Mouse (Mus musculus): ENCODE results near the gene Dock9.
"Not testable (repeated sequence)": the region's sequence is repeated elsewhere in the genome, so short reads cannot be mapped to it uniquely, and the experiment has no call there.

Dock9 gene

DNA sequence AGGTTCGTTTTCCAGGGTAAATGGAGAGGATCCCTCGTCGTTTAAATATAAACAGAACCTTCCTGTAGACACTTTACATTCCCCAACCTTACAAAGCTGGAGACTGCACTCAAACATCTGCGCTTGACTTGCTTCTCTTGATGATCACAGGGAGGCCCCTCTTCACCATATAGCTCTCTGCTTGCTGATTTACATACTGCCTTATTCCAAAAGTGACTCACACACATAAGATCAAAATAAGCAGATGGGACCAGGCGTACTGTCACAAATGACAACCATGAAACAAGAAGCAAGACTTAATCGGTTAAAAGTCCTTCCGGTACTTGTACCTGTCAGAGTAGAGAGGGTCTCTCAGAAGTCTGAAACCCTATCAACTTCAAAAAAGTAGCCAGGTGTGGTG is 63.4 kb downstream of the Dock9 start:
- no peak for DNase-seq

- DNase-seq = no peak
These were observed 63.9 kb downstream of the Dock9 start for GRCm38 (mm10) chr14:121733694-121734093.

DNA sequence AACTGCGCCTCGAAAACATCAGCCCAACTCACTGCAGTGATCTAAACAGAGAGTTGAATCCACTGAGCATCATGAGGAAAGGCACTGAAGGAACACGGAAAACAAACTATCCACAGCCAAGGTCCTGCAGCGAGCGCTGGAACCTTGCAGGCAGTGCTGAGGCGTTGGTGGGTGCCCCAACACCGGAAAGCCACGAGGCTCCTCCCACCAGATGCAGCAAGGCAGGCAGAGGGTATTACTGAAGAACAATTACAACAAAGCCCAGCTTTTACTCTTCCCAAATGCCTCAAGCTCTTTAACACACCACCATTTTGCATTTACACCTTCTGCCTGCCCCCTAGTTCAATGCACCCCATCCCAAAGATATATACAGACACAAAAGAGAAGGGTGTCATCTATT is 65.4 kb downstream of the Dock9 start:
- DNase-seq = no peak

DNA sequence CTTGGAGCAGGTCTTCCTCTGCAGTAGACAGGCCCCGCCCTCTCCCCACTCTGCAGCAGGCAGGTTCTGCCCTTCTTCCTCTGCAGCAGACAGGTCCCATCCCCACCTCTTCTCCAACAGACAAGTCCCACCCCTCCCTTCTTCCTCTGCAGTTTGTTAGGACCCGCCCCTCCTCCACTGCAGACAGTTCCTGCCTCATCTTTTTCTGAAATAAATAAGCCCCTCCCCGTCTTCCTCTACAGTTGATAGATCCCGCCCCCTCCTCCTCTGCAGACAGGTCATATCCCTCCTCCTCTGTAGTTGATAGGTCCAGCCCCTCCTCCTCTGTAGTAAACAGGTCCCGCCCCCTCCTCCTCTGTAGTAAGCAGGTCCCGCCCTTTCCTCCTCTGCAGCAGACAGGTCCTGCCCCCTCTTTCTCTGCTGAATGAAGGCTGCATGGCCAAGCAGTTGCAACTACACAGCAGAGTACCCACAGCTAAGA is 65.9 kb downstream of the Dock9 start:
- peak; percentile 20 to 48 for DNase-seq

DNA sequence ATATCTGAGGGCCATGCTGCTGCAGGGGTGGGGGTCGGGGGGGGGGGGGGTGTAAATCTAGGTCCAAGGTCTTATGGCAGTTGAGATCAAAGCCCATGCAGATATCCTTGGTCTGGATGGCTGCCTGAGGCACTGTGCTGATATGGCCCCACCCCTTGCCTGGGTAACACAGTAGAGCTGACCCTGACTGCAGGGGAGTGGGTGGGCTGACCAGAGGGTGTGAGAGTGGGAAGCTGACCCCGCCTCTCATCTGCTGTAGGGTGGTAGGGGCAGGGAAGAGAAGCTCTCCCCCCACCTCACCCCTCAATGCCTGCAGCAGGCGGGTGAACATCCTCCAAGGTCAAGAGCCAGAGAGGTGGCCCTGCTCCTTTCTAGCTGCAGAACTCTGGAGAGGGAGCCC is 66.7 kb downstream of the Dock9 start:
- no peak for DNase-seq

DNA sequence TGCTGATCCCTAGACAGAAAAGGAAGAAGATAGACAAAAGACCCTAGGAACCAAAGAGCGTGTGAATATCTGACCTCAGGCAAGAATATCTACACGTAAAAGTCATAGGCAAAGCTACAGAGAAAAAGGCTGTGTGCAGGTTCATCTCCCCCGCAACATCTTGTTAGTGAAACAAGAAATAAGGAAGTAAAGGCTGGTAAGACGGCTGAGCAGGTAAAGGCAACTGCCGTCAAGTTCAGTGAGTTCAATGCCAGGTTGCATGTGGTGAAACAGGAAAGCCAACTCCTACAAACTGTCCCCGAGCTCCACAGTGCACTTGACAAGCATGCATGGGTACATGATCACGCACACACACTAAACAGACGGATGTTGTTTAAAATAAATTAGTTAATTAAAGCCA is 69.6 kb downstream of the Dock9 start:
- DNase-seq = no peak

DNA sequence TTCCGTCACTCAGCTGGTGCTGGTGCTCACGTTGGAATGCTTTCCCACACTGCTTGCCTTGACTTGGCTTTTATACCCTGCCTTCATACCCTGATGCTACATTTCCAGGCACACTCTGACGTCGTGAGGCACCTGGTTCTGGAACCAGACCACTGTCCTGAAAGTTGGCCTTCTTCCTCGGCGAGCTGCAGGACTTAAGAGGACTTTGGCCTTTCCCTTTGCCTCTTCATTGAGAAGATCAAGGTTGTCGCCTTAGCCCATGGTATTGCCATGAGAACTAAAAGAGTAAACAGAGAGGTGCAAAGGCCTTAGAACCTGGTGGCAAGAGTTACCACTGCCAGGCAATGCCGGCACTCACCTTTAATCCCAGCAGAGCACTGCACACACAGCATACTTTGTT is 73.1 kb downstream of the Dock9 start:
- peak; percentile 47 to 80 for DNase-seq

GRCm38 (mm10) chr14:121722774-121723173 is 74.9 kb downstream of the Dock9 start:
- DNase-seq = peak in 1 of 2 experiments; percentile 9

- no peak for DNase-seq
These were observed 76.2 kb downstream of the Dock9 start for GRCm38 (mm10) chr14:121721431-121721830.

DNA sequence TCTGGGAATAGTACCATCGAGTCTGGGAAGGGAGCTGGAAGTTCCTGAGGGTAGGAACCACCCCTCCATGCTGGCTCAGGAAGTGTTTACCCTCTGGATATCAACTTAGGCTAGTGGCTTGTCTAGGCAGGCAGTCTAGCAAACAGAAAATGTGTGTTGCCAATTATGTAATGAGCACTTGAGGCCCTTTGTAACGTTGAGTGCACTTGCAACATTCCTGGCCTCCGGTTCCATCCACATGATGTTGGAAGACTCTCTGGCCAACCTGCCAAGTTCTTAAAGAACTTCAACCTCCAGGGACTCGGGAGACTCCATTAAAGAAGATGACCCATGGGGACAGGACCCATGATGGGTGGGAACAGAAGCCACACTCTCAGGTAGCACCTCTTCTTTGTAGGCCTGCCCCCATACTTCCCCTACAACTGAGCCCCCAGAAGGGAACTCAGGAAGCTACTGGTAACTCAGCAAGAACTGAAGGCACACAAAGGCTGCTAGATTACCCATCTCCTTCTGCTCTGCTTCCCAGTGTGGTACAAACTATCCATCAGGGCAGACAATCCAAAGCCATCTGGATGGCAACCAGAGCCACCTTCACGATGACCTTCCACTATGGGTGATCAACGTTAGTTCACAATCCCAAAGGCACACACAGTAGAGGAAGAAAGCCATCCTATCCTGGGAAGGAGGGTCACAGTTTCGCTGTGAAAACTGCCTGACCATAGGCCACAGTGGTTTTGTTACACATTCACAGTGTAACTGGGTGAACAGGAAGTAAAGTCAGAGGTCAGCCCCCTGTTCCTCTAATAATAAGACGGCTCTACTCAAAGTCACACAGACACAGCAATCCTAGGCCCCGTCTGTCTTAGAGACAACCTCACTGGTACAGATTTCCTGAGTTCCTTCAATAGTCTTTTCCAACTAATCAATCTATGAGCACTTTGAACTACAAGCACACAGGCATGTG is 77.7 kb downstream of the Dock9 start:
- DNase-seq = peak; percentile 55 to 85

DNA sequence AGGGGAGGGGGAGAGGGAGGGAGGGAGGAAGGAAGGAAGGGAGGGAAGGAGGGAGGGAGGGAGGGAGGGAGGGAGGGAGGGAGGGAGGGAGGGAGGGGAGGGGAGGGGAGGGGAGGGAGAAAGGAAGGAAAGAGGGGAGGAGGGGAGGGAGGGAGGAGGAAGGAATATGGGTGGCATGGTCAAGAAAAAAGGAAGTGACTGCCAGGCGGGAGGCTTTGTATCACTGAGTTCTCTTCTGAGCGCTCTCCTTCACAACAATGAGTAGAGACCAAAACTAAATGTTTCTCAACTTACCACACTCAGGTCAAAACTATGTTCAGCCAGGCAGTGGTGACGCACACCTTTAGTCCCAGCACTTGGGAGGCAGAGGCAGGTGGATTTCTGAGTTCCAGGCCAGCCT is 82.8 kb downstream of the Dock9 start:
- DNase-seq = not testable (repeated sequence)

GRCm38 (mm10) chr14:121714268-121714667 is 83.4 kb downstream of the Dock9 start:
- no peak for DNase-seq

GRCm38 (mm10) chr14:121713830-121714197 is 83.8 kb downstream of the Dock9 start:
- DNase-seq = no peak

GRCm38 (mm10) chr14:121713166-121713829 is 84.3 kb downstream of the Dock9 start:
- no peak for DNase-seq

DNA sequence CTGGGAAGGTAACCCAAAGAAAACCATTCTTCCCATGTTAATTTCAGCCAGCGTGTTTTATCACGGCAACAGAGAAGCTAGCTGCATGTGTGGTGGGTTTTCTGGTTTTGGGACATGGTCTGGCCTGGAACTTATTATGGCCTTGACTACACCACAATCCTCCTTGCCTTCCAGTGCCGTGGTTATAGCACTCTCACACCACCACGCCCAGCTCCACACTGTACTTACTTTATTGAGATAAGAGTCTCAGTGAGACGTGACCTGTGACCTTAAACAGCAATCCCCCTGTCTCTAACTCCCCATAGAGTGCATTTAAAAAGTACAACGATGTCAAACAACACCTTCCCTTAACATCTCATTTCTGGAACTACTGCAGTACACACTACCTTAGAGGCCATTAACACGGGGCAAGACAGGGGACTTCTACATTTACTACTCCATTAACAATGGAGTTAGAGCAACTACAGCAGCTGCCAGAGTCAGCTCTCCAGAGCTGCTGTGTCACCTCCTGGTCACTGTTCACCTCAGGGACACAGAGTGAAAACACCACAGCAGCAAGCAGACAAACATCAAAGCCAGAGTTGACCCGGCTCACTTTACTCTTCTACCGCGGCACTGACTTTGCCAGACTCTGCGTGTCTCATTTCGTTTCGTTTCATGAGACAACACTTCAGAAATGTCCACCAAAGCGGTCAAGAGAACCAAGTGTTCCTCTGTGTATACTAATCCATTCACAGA is 86.4 kb downstream of the Dock9 start:
- DNase-seq = no peak

DNA sequence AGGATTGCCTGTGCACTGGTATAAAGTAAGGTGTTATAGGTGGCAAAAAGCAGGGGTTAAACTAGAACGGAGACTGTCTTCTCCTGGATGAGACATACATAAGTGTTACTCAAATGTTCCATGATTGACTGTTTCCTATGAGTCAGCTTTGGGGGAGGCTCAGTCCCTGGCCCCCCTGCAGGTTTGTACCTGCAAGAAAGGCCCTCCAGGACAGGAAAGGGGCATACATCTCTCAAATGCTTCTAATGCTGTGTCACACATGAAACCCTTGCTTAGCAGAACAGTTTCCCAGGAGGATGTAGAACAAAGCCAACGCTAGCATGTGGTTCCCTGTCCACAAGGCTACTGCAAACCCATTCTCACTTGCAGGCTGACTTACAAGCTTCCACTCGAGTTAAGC is 87.5 kb downstream of the Dock9 start:
- DNase-seq = no peak

DNA sequence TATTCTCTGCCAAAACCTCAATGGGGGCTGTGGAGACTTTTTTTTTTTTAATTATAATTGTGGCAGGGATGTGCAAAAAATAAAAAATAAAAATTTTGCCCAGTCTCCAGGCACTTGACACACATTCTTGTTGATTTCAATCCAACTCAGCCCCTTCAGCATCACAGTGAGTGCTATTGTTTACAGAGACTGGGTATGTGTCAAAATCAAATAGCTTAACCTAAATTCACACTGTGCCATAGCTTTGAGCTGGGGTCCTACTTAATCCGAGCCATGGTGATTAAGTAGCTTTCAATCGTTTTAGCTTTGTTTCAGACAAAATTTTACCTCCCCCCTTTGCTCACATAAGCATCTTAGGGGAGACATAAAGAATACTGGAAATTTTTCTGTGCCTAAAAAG is 89.4 kb downstream of the Dock9 start:
- no peak for DNase-seq

DNA sequence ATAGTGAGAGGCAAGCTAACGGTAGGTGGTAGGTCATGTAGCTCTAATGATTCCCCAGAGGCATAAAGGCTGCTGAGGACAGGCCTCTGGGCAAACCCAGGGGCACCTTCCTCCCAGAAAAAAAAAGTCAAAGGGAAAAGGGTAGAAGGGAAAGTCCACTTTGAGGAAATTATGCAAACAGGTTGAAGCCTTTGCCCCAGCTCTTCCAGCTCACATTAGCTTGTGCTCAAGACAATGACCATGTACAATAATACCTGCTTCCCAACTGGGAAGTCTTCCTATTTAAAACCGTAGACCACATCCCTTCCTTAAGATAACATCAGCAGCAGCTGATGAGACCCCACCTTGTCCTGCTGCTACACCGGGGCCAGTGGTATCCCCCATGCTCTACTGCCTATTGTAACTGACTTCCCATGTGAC is 91.1 kb downstream of the Dock9 start:
- DNase-seq = peak in 1 of 2 experiments; percentile 66

DNA sequence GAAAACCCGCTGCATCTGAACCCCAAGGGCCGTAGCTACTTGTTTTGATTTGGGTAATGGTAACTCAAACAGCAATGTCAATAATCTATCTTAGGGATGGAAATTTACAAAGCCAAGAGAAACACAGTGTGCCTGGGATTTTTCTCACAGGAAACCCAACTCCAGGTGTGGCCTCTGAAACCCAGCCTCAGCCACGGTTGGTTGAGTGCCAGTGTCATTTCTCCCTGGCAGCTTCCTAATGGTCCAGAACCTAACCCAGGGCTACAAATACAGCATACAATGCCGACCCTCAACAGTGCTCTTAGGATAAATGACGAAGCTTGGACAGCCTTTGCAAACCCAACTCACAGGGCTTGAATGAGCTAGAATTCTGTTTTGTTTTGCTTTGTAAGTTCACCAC is 92.0 kb downstream of the Dock9 start:
- DNase-seq = peak; percentile 51 to 66

- DNase-seq = no peak
These were observed 95.1 kb downstream of the Dock9 start for GRCm38 (mm10) chr14:121702534-121702933.

DNA sequence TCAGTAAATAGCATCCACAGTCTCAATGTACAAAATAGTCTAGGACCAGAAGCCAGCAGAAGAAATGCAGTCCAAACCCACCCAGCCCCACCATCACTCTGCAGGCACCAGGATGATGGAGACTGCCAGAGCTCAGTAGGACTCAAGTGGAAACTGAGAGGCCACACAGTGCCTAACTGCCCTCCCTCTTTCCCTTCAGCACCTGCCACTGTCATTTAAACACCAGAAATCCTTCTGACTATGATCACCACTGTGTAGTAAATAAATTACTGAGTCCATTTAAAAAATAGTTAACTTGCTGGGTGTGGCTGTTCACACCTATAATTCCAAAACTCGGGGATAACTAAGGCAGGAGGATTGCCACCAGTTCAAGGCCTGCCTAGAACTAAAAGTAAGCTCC is 97.6 kb downstream of the Dock9 start:
- DNase-seq = no peak

- no peak for DNase-seq
These were observed 99.1 kb downstream of the Dock9 start for GRCm38 (mm10) chr14:121698620-121698950.

All from kidney, postnatal 25 days (tissue).